ENCODE assay signal across 8 mouse cellular contexts in the genomic region with DNA sequence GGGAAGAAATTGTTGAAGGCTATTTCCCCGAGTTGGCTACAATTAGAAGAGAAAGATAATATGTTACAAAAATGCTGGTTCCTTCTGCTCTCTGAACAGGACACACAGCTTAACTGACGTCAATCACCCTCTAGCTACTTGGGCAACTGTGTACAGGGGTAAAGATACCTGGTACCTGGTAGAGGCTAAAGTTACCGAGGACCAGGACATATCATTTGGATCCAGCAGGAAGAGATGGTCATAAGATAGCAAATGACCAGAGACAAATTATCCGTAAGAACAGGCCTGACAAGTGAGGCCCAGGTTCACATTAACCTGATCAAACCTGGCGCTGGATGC. TPM values are rescaled to one million over a fixed set of nuclear protein-coding genes. Genes with fewer than 3 reads are reported as not detected.
A peak's percentile ranks its signal among the peaks of the same experiment; 100 is the strongest.
DNase-seq lines count a peak whose midpoint lies in the region; ATAC-seq and TF ChIP-seq lines count a peak whose summit lies in the region.

No protein-coding gene starts in this region.

- peaks cover 4% of the 10 kb centered on the region; the same call in 1 of the 2 replicates for H3K36me3 ChIP-seq in embryonic facial prominence, embryonic 14.5 days (ENCODE audit: control insufficient read depth, insufficient read depth, low read length)
- no peaks in the 10 kb centered on the region for H3K36me3 ChIP-seq in midbrain, postnatal 0 days (ENCODE audit: insufficient read depth, low read length)

- H3K27me3 ChIP-seq in embryonic facial prominence, embryonic 14.5 days (replicated peaks; ENCODE audit: control insufficient read depth, insufficient read depth, low read length): peaks cover 19% of the 10 kb centered on the region
- peaks cover 4% of the 10 kb centered on the region; the same call in 1 of the 2 replicates for H3K27me3 ChIP-seq in midbrain, postnatal 0 days (ENCODE audit: insufficient read depth, low read length)

- intact Hi-C loops in left cerebral cortex, adult 2 months (cut with DNase I): loop anchor here (2.0 kb wide), 1 partner anchor 21 kb away; no protein-coding TSS in a partner anchor
- intact Hi-C loops in left cerebral cortex, postnatal 14 days (cut with DNase I): no loop called here

- DNase-seq in left cerebral cortex, adult 2 months (ENCODE audit: extremely low spot score in 1 of 2, low spot score in 2 of 2): no peak
- DNase-seq in left cerebral cortex, postnatal 14 days (ENCODE audit: low spot score in 2 of 2): no peak
- no peak for DNase-seq in embryonic facial prominence, embryonic 14.5 days (ENCODE audit: low spot score)
- no peak for DNase-seq in midbrain, postnatal 0 days (ENCODE audit: low spot score)
- no peak for DNase-seq in T-cell, adult 2 months (ENCODE audit: low spot score)
- DNase-seq in gastrocnemius, adult 8-10 months (ENCODE audit: low spot score in 2 of 2): no peak

- H3K4me1 ChIP-seq in embryonic facial prominence, embryonic 14.5 days (ENCODE audit: control insufficient read depth, insufficient read depth, low read length): no peaks in the 10 kb centered on the region
- no peaks in the 10 kb centered on the region for H3K4me1 ChIP-seq in midbrain, postnatal 0 days (ENCODE audit: insufficient read depth, low read length)

- no peak for TF ChIP-seq CTCF in left cerebral cortex, adult 2 months (IDR thresholded peaks at IDR 0.05)
- no peak for TF ChIP-seq CTCF in midbrain, postnatal 0 days (IDR thresholded peaks at IDR 0.05)

- peak overlapping the region; percentile 92 for H3K27ac ChIP-seq in left cerebral cortex, adult 2 months
- no peak overlapping the region for H3K27ac ChIP-seq in embryonic facial prominence, embryonic 14.5 days (replicated peaks; ENCODE audit: low read depth, low read length)
- H3K27ac ChIP-seq in midbrain, postnatal 0 days (ENCODE audit: low read depth, low read length): no peak overlapping the region; the same call in 1 of the 2 replicates

- peaks cover 4% of the 10 kb centered on the region; the same call in 1 of the 2 replicates for H3K9me3 ChIP-seq in embryonic facial prominence, embryonic 14.5 days (ENCODE audit: control insufficient read depth, low read length)
- no peaks in the 10 kb centered on the region for H3K9me3 ChIP-seq in midbrain, postnatal 0 days (ENCODE audit: low read length)

- H3K4me3 ChIP-seq in left cerebral cortex, adult 2 months: peak overlapping the region; percentile 99
- H3K4me3 ChIP-seq in embryonic facial prominence, embryonic 14.5 days (ENCODE audit: low read depth, low read length): peak overlapping the region; percentile 91
- H3K4me3 ChIP-seq in midbrain, postnatal 0 days (ENCODE audit: low read depth, low read length): peak overlapping the region; percentile 73

- peak overlapping the region; percentile 52 for H3K4me2 ChIP-seq in embryonic facial prominence, embryonic 14.5 days (ENCODE audit: low read depth, low read length)
- H3K4me2 ChIP-seq in midbrain, postnatal 0 days (ENCODE audit: low read depth, low read length, poor library complexity, severe bottlenecking): peak overlapping the region; percentile 33

- WGBS in embryonic facial prominence, embryonic 14.5 days: 52% methylated on average over 5 of the region's 5 CpGs
- WGBS in midbrain, postnatal 0 days: 54% methylated on average over 5 of the region's 5 CpGs

- no peak overlapping the region for H3K9ac ChIP-seq in embryonic facial prominence, embryonic 14.5 days (ENCODE audit: low read depth, low read length)
- H3K9ac ChIP-seq in midbrain, postnatal 0 days (replicated peaks; ENCODE audit: low read length, poor library complexity, severe bottlenecking): no peak overlapping the region

- ATAC-seq in embryonic facial prominence, embryonic 14.5 days (ENCODE audit: low read depth): no peak
- ATAC-seq in inflammation-experienced regulatory T-cells, adult 6 months: peak; percentile 28
- ATAC-seq in midbrain, postnatal 0 days (ENCODE audit: low FRiP score): no peak
- no peak for ATAC-seq in CD4-positive, CD25-positive, alpha-beta regulatory T cell, adult 4 months

RNA-seq across cellular contexts. Expression of gene Hacd2, which starts 0.4 kb away (rescaled TPM):
- 10 to 100 TPM; 25.3 to 30.2 TPM for total RNA-seq in left cerebral cortex, adult 2 months (2021)
- 10 to 100 TPM; 27.6 to 33.0 TPM for total RNA-seq in left cerebral cortex, postnatal 14 days (2021)
- polyA plus RNA-seq in embryonic facial prominence, embryonic 14.5 days (2014; fragmentation: Nextera tagmentation; extraction: Ambion mirVana): 56.8 and 61.8 TPM in 2 replicates
- 10 to 100 TPM; 11.8 to 13.9 (median 12.2) TPM for polyA plus RNA-seq in inflammation-experienced regulatory T-cells, adult 6 months (2017; shearing (Covaris generic))
- total RNA-seq in midbrain, postnatal 0 days (2014; rRNA removed): 14.6 and 28.4 TPM in 2 replicates
- 48.4 and 49.4 TPM in 2 replicates for polyA plus RNA-seq in midbrain, postnatal 0 days (2015; fragmentation: Nextera tagmentation; extraction: Ambion mirVana)
- polyA plus RNA-seq in CD4-positive, CD25-positive, alpha-beta regulatory T cell, adult 4 months (2017; shearing (Covaris generic)): 10 to 100 TPM; 11.9 to 13.4 TPM
- 1 to 10 TPM; 1.0 to 4.1 (median 2.4) TPM for total RNA-seq in gastrocnemius, adult 8-10 months (2022)
